Mouse (Mus musculus) myocyte (in vitro differentiated cells): ENCODE measurements at regions not wholly inside any gene's neighbourhood (a gene's known extent, or its start where the extent isn't known, plus 50 kb on each side); places are given as distances from the start of the nearest gene placed in this dataset.
"Not testable (repeated sequence)": the region's sequence is repeated elsewhere in the genome, so short reads cannot be mapped to it uniquely, and the experiment has no call there.

ENCODE experiments used
- H3K27me3 ChIP-seq: one replicate; pipeline ENCODE4 v1.6.1; 2011; ENCODE audit not compliant: control insufficient read depth, insufficient read depth, insufficient read length
- H3K36me3 ChIP-seq: one replicate; pipeline ENCODE4 v1.6.1; 2011; ENCODE audit not compliant: control insufficient read depth, insufficient read depth
- H3K4me2 ChIP-seq: one replicate; pipeline ENCODE4 v1.6.1; 2011; ENCODE audit warnings: low read depth, control low read depth
- H3K4me3 ChIP-seq: one replicate; pipeline ENCODE4 v1.5.1; 2011; ENCODE audit warnings: mild to moderate bottlenecking, control low read depth, moderate library complexity
- H3K79me2 ChIP-seq: one replicate; pipeline ENCODE4 v1.6.1; 2011; ENCODE audit not compliant: control insufficient read depth, insufficient read depth
- H3ac ChIP-seq: one replicate; pipeline ENCODE4 v1.6.1; 2011; ENCODE audit not compliant: control insufficient read depth, insufficient read length
- CEBPB ChIP-seq: IDR thresholded peaks from 2 replicates; pipeline ENCODE4 v1.6.1; 2011; ENCODE audit warnings: mild to moderate bottlenecking, moderate library complexity; ENCODE audit not compliant: poor library complexity, insufficient read depth, severe bottlenecking
- E2F4 ChIP-seq: IDR thresholded peaks from one replicate; pipeline ENCODE4 v1.6.1; 2011; ENCODE audit warnings: mild to moderate bottlenecking, control low read depth, moderate library complexity; ENCODE audit not compliant: insufficient read depth
- MAX ChIP-seq: IDR thresholded peaks from one replicate; pipeline ENCODE4 v1.6.1; 2011; ENCODE audit warnings: low read depth, mild to moderate bottlenecking, control low read depth
- MYOD1 ChIP-seq, 3 experiments: IDR thresholded peaks; one replicate each; pipeline ENCODE4 v1.6.1; 2011; ENCODE audit warnings: control low read depth in 2 of 3, low read depth in 2 of 3, mild to moderate bottlenecking in 2 of 3, moderate library complexity in 1 of 3; ENCODE audit not compliant: insufficient read length in 2 of 3, control insufficient read depth in 1 of 3
- MYOG ChIP-seq, 3 experiments: IDR thresholded peaks; one replicate each; pipeline ENCODE4 v1.6.1; 2011; ENCODE audit warnings: control low read depth in 2 of 3, low read depth in 2 of 3, mild to moderate bottlenecking in 2 of 3; ENCODE audit not compliant: insufficient read length in 2 of 3, control insufficient read depth in 1 of 3, insufficient read depth in 1 of 3
- POLR2A ChIP-seq: IDR thresholded peaks from one replicate; pipeline ENCODE4 v1.6.1; 2011; ENCODE audit warnings: low read depth, mild to moderate bottlenecking, control low read depth, moderate library complexity; ENCODE audit not compliant: insufficient read length
- POLR2AphosphoS2 ChIP-seq: IDR thresholded peaks from one replicate; pipeline ENCODE4 v1.6.1; 2011; ENCODE audit warnings: low read depth, control low read depth; ENCODE audit not compliant: insufficient read length
- REST ChIP-seq: IDR thresholded peaks from one replicate; pipeline ENCODE4 v1.6.1; 2011; ENCODE audit warnings: mild to moderate bottlenecking, control low read depth, moderate library complexity; ENCODE audit not compliant: insufficient read depth, insufficient read length
- SRF ChIP-seq: IDR thresholded peaks from one replicate; pipeline ENCODE4 v1.6.1; 2011; ENCODE audit warnings: low read depth; ENCODE audit not compliant: control insufficient read depth, insufficient read length
- TCF12 ChIP-seq: IDR thresholded peaks from one replicate; pipeline ENCODE4 v1.6.1; 2011; ENCODE audit warnings: mild to moderate bottlenecking, control low read depth; ENCODE audit not compliant: poor library complexity, insufficient read depth, severe bottlenecking
- TCF3 ChIP-seq: IDR thresholded peaks from one replicate; pipeline ENCODE4 v1.6.1; 2011; ENCODE audit warnings: low read depth, control low read depth; ENCODE audit not compliant: insufficient read length
- USF1 ChIP-seq: IDR thresholded peaks from one replicate; pipeline ENCODE4 v1.6.1; 2011; ENCODE audit warnings: low read depth, mild to moderate bottlenecking, control low read depth, moderate library complexity

DNA sequence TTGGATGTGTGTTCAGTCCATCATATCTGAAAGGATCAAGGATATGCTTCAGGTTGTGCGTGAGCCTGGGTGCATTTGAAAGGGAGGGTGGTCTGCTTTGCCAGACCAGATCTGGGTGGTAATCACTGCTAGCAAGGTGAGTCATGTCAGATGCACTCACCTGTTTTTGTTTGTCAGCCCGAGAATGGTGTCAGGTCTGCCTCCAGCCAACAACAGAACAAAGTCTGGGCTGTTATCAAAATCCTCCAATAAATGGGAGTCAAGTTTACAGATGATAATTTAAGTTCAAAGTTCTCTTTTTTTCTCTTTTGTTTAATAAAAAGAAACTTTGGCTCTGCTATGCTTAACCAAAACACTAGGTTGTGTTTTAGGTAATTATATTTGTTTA lies 421.6 kb upstream of the 4930578C19Rik start:
- Histone ChIP-seq H3K4me2 (peak overlapping the region; percentile 42), H3K27me3 (no peaks in the 10 kb centered on the region), H3ac (no peak overlapping the region), H3K79me2 (no peaks in the 10 kb centered on the region), H3K36me3 (no peaks in the 10 kb centered on the region), H3K4me3 (no peak overlapping the region)
- TF ChIP-seq E2F4 (no peak), TCF12 (no peak), MAX (no peak), CEBPB (no peak), USF1 (no peak), REST (no peak), SRF (no peak), TCF3 (no peak), MYOD1 (IDR thresholded peaks at IDR 0.05; ENCODE audit: control insufficient read depth in 1 of 3, insufficient read length in 2 of 3, low read depth in 2 of 3) (no peak)

DNA sequence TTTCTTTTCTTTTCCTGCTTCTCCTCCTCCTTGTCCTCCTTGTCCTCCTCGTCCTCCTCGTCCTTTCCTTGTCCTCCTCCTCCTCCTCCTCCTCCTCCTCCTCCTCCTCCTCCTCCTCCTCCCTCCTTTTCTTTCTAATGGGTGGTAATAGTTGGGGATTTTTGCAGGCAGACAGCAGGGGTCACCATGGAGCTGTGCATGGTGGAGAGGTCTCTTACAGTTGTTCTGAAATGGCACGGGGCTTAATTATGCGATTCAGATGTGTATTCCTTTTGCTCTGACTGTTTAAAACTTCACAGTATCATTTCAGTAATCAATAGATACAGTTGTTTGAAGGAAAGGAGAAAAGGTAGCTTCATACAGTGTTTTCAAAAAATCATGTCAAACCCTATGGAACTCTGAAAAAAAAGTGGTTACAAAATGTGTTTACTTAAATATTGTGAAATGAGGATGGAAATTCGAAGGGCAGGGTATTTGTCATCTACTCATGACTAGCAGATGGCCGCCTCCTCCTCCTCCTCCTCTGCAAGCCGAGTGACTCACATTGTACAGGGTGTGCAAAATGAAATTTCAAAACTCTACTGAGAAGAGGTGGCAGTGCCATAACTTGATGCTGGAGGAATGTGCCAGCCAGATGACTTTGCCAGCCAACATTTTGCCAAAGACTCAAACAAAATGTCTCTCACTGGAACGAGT lies 421.0 kb upstream of the 4930578C19Rik start:
- Histone ChIP-seq H3K4me3 (no peak overlapping the region), H3K79me2 (no peaks in the 10 kb centered on the region), H3K4me2 (peak overlapping the region; percentile 42), H3K36me3 (no peaks in the 10 kb centered on the region), H3K27me3 (no peaks in the 10 kb centered on the region), H3ac (no peak overlapping the region)
- TF ChIP-seq CEBPB = 0 out of 2 replicates have a peak, but pooled peaks have one; percentile 68
- TF ChIP-seq MYOD1 (IDR thresholded peaks at IDR 0.05; ENCODE audit: control insufficient read depth in 1 of 3, insufficient read length in 2 of 3, low read depth in 2 of 3) = no peak

DNA sequence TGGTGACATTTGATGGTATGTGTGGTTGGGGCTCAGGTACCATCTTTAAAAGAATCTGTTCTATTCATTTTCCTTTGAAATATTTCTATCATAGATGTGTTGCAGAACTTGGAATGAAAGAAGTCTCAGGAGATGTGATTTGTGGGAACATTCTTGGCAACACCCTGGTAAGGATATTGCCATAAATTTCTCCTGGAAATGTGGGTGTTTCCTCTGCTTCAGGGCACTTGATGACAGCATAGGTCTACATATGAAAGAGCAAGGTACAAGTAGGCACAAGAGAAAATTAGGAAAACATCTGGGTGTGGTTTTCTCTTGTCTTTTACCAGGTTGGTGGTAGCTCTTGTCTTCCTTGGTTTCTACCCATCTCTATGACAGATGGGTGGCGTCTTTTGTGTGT lies 414.5 kb upstream of the 4930578C19Rik start:
- no peak overlapping the region for H3K4me3 ChIP-seq
- H3K79me2 ChIP-seq = no peaks in the 10 kb centered on the region
- H3K4me2 ChIP-seq = no peak overlapping the region
- no peaks in the 10 kb centered on the region for H3K36me3 ChIP-seq
- TF ChIP-seq MYOG (IDR thresholded peaks at IDR 0.05; ENCODE audit: control insufficient read depth in 1 of 3, insufficient read depth in 1 of 3, insufficient read length in 2 of 3, low read depth in 2 of 3) = no peak
- no peak for TF ChIP-seq CEBPB
- TF ChIP-seq REST = no peak
- no peak for TF ChIP-seq POLR2A
- no peak for TF ChIP-seq TCF3
- no peak for TF ChIP-seq MAX
- no peak for TF ChIP-seq USF1
- TF ChIP-seq E2F4 = no peak
- TF ChIP-seq POLR2AphosphoS2 = no peak
- no peak for TF ChIP-seq TCF12
- no peak for TF ChIP-seq SRF
- no peak for TF ChIP-seq MYOD1 (IDR thresholded peaks at IDR 0.05; ENCODE audit: control insufficient read depth in 1 of 3, insufficient read length in 2 of 3, low read depth in 2 of 3)
- no peak overlapping the region for H3ac ChIP-seq
- H3K27me3 ChIP-seq = no peaks in the 10 kb centered on the region

DNA sequence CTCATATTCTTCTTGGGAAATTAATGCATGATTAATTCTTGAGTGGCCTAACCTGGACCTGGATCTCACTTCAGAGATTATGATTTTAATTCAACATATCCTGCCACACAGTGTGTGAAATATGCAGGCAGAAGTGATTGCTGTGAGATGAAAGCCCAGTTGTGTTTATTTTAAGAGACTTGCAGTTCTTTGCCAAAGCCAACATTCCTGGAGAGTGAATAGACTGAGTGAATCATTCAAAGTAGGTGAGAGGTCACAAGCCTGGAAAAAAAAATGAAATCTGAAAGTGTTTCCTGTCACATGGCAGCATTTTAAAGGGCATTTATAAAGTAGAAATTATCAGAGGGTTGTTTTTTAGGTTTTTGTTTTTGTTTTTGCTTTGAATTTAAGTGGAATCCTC lies 412.9 kb upstream of the 4930578C19Rik start:
- Histone ChIP-seq H3K4me3 (no peak overlapping the region), H3K4me2 (peak overlapping the region; percentile 19), H3K79me2 (no peaks in the 10 kb centered on the region), H3ac (no peak overlapping the region), H3K36me3 (no peaks in the 10 kb centered on the region), H3K27me3 (no peaks in the 10 kb centered on the region)
- TF ChIP-seq POLR2AphosphoS2 (no peak), USF1 (peak; percentile 89)

DNA sequence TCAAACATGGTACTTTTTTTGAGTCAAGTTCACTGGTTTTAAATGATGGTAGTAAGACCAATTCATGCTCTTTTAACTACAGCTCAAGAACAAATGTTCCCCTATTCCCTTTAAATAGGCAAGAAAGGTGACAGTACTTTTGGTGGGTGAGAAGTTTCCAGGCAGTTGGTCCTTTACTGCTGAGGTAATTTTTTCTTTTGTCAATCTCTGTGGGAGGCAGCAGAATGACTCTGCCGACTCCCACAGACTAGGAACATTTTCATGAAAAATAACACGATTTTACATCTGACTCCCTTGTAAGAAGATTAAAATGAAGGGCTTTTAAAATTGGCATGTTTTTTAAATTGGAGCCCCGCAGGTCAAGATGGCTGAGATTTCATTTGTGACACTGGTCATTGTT lies 377.5 kb upstream of the 4930578C19Rik start:
- Histone ChIP-seq H3ac (no peak overlapping the region), H3K79me2 (no peaks in the 10 kb centered on the region), H3K4me3 (no peak overlapping the region), H3K36me3 (no peaks in the 10 kb centered on the region), H3K4me2 (no peak overlapping the region), H3K27me3 (no peaks in the 10 kb centered on the region)
- TF ChIP-seq MAX (no peak), POLR2A (no peak), TCF3 (no peak), REST (no peak), MYOD1 (IDR thresholded peaks at IDR 0.05; ENCODE audit: control insufficient read depth in 1 of 3, insufficient read length in 2 of 3, low read depth in 2 of 3) (no peak), E2F4 (no peak), POLR2AphosphoS2 (no peak), MYOG (IDR thresholded peaks at IDR 0.05; ENCODE audit: control insufficient read depth in 1 of 3, insufficient read depth in 1 of 3, insufficient read length in 2 of 3, low read depth in 2 of 3) (no peak), SRF (no peak), USF1 (no peak), TCF12 (no peak), CEBPB (no peak)

DNA sequence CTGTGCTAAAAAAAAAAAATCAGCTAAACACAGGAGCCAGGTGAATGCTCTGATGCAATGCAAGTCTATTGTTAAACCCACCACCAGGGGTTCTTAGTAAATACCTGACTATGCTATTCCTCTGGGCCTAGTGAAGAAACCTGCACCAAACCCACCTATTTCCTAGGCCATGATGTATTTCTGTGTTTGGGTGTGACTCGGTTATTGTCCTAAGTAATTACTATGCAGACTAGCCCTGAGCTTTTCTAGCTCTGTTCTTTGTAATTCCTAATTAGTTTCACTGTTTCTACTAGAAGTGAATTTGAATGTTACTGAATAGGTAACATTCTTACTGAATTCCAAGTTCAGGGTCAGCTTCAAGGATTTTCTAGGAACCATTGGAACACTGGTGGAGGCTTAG lies 363.8 kb upstream of the 4930578C19Rik start:
- not testable (repeated sequence) for H3K4me2 ChIP-seq, H3K4me3 ChIP-seq, H3K36me3 ChIP-seq, H3K79me2 ChIP-seq, H3ac ChIP-seq, H3K27me3 ChIP-seq
